Mouse (Mus musculus): Measurements from ENCODE around the gene Repin1. TPM values are rescaled to one million over a fixed set of nuclear protein-coding genes. Genes with fewer than 3 reads are reported as not detected.
A peak's percentile ranks its signal among the peaks of the same experiment; 100 is the strongest.

Repin1 gene
- polyA plus RNA-seq (2017; shearing (Covaris generic)): 1 to 10 TPM; 2.7 to 6.3 (median 2.9) TPM

GRCm38 (mm10) chr6:48593158-48594042, at the start of gene Repin1, which contains the start of gene Gm44965:
Repin1 (plus strand) TSS chr6:48593883.
Gm44965 (plus strand) TSS chr6:48593941.
- peak; percentile 67 for ATAC-seq

GRCm38 (mm10) chr6:48545251-48545650, 48.4 kb upstream of the Repin1 start:
- ATAC-seq: no peak

- ATAC-seq: no peak
These were observed 47.4 kb upstream of the Repin1 start for GRCm38 (mm10) chr6:48546271-48546670.

GRCm38 (mm10) chr6:48546858-48547257, 46.8 kb upstream of the Repin1 start:
- ATAC-seq: no peak

- ATAC-seq: no peak
These were observed 45.4 kb upstream of the Repin1 start for GRCm38 (mm10) chr6:48548314-48548713.

- ATAC-seq: no peak
These were observed 40.8 kb upstream of the Repin1 start for GRCm38 (mm10) chr6:48552918-48553317.

- ATAC-seq: no peak
These were observed 39.9 kb upstream of the Repin1 start for GRCm38 (mm10) chr6:48553819-48554218.

GRCm38 (mm10) chr6:48554280-48555103, 39.2 kb upstream of the Repin1 start, which contains the start of gene Lrrc61:
Lrrc61 (plus strand) TSS chr6:48554796.
- peak; percentile 96 for ATAC-seq

GRCm38 (mm10) chr6:48555104-48555890, 38.4 kb upstream of the Repin1 start:
- peak; percentile 2 for ATAC-seq

- ATAC-seq: no peak
These were observed 37.7 kb upstream of the Repin1 start for GRCm38 (mm10) chr6:48555956-48556355.

- ATAC-seq: no peak
These were observed 27.9 kb upstream of the Repin1 start for GRCm38 (mm10) chr6:48565693-48566310.

GRCm38 (mm10) chr6:48566312-48566711, 27.4 kb upstream of the Repin1 start:
- ATAC-seq: no peak

- ATAC-seq: no peak
These were observed 25.4 kb upstream of the Repin1 start for GRCm38 (mm10) chr6:48568036-48568984.

GRCm38 (mm10) chr6:48569065-48569807, 24.4 kb upstream of the Repin1 start:
- peak; percentile 56 for ATAC-seq

GRCm38 (mm10) chr6:48572014-48572413, 21.7 kb upstream of the Repin1 start:
- ATAC-seq: no peak

GRCm38 (mm10) chr6:48572572-48573061, 21.1 kb upstream of the Repin1 start, which contains the start of gene Rarres2:
Rarres2 (minus strand) TSS chr6:48572789.
- ATAC-seq: no peak

GRCm38 (mm10) chr6:48573280-48573679, 20.4 kb upstream of the Repin1 start:
- no peak for ATAC-seq

GRCm38 (mm10) chr6:48573981-48574380, 19.7 kb upstream of the Repin1 start:
- ATAC-seq: no peak

- ATAC-seq: no peak
These were observed 14.9 kb upstream of the Repin1 start for GRCm38 (mm10) chr6:48578736-48579135.

- ATAC-seq: peak; percentile 72
These were observed 14.5 kb upstream of the Repin1 start for GRCm38 (mm10) chr6:48579215-48579648.

All from inflammation-experienced regulatory T-cells, adult 6 months (primary cell).